Mouse (Mus musculus) liver, embryonic 15.5 days (tissue): Measurements from ENCODE around the gene Gm20388. TPM values are rescaled to one million over a fixed set of nuclear protein-coding genes. Genes with fewer than 3 reads are reported as not detected.
A peak's percentile ranks its signal among the peaks of the same experiment; 100 is the strongest.

Experiments used
- ATAC-seq: fragments of 200-750 bp; cut with Nextera tagmentation; 2 replicates; pipeline ENCODE4 v1.8.0; 2017; ENCODE audit warnings: moderate number of reproducible peaks, mild to moderate bottlenecking, moderate library complexity; ENCODE audit not compliant: insufficient read depth
- H3K27ac ChIP-seq: fragments of 300-500 bp; sonication (generic); replicated peaks from 2 replicates; pipeline ENCODE4 v1.5.1; 2015; ENCODE audit warnings: mild to moderate bottlenecking, inconsistent platforms
- H3K27me3 ChIP-seq: fragments of 300-500 bp; sonication (generic); 2 replicates; pipeline ENCODE4 v1.6.1; 2015; ENCODE audit warnings: mild to moderate bottlenecking, inconsistent platforms
- H3K36me3 ChIP-seq: fragments of 300-500 bp; sonication (generic); replicated peaks from 2 replicates; pipeline ENCODE4 v1.6.1; 2015; ENCODE audit warnings: moderate library complexity, mild to moderate bottlenecking, inconsistent platforms
- H3K4me1 ChIP-seq: fragments of 300-500 bp; sonication (generic); replicated peaks from 2 replicates; pipeline ENCODE4 v1.6.1; 2015; ENCODE audit warnings: inconsistent platforms
- H3K4me2 ChIP-seq: fragments of 300-500 bp; sonication (generic); 2 replicates; pipeline ENCODE4 v1.6.1; 2015; ENCODE audit warnings: moderate library complexity, mild to moderate bottlenecking, inconsistent platforms
- H3K4me3 ChIP-seq: fragments of 300-500 bp; sonication (generic); replicated peaks from 2 replicates; pipeline ENCODE4 v1.5.1; 2015; ENCODE audit warnings: mild to moderate bottlenecking, inconsistent platforms
- H3K9ac ChIP-seq: fragments of 300-500 bp; sonication (generic); 2 replicates; pipeline ENCODE4 v1.6.1; 2015; ENCODE audit warnings: moderate library complexity, mild to moderate bottlenecking, inconsistent platforms
- H3K9me3 ChIP-seq: fragments of 300-500 bp; sonication (generic); replicated peaks from 2 replicates; pipeline ENCODE4 v1.6.1; 2016; ENCODE audit warnings: inconsistent platforms
- WGBS: fragments of 180-500 bp; shearing (Covaris S2); methylation state at CpG from one replicate; pipeline ENCODE4 v1.1.7; 2015; ENCODE audit warnings: mixed read lengths; ENCODE audit not compliant: insufficient replicate concordance; 5-methylcytosine and 5-hydroxymethylcytosine counted together
- polyA plus RNA-seq: library from polyadenylated mRNA; unstranded; fragments of >200 nt; fragmentation: Nextera tagmentation; extraction: Ambion mirVana; gene quantifications from 2 replicates; pipeline ENCODE4 v1.2.1, GENCODE M21; 2015

Gm20388 gene
- polyA plus RNA-seq, 1 experiment from 2014 or later: not detected

GRCm38 (mm10) chr8:120763267-120763666, 852.6 kb downstream of the Gm20388 start:
- 13% methylated on average over 5 of the region's 5 CpGs for WGBS
- H3K4me1 ChIP-seq: no peaks in the 10 kb centered on the region
- no peak overlapping the region for H3K4me2 ChIP-seq
- no peak overlapping the region for H3K4me3 ChIP-seq
- H3K9ac ChIP-seq: no peak overlapping the region
- no peak for ATAC-seq
- H3K27me3 ChIP-seq: no peaks in the 10 kb centered on the region
- H3K36me3 ChIP-seq: no peaks in the 10 kb centered on the region
- H3K9me3 ChIP-seq: no peaks in the 10 kb centered on the region
- no peak overlapping the region for H3K27ac ChIP-seq

- Histone ChIP-seq H3K27ac (no peak overlapping the region), H3K9me3 (no peaks in the 10 kb centered on the region), H3K4me3 (no peak overlapping the region), H3K4me1 (no peaks in the 10 kb centered on the region), H3K36me3 (no peaks in the 10 kb centered on the region), H3K9ac (no peak overlapping the region), H3K4me2 (no peak overlapping the region), H3K27me3 (no peaks in the 10 kb centered on the region)
- no peak for ATAC-seq
These were observed 854.0 kb downstream of the Gm20388 start for GRCm38 (mm10) chr8:120764638-120765037.

GRCm38 (mm10) chr8:120766622-120767021, 856.0 kb downstream of the Gm20388 start:
- ATAC-seq: no peak
- Histone ChIP-seq H3K4me2 (no peak overlapping the region), H3K27me3 (no peaks in the 10 kb centered on the region), H3K9ac (no peak overlapping the region), H3K36me3 (no peaks in the 10 kb centered on the region), H3K9me3 (no peaks in the 10 kb centered on the region), H3K27ac (no peak overlapping the region), H3K4me3 (no peak overlapping the region), H3K4me1 (no peaks in the 10 kb centered on the region)
- WGBS: 2% methylated on average over 3 of the region's 3 CpGs

- no peaks in the 10 kb centered on the region for H3K9me3 ChIP-seq
- H3K27me3 ChIP-seq: no peaks in the 10 kb centered on the region
- H3K9ac ChIP-seq: no peak overlapping the region
- ATAC-seq: no peak
- 15% methylated on average over 12 of the region's 12 CpGs for whole genome bisulfite sequencing
- H3K4me3 ChIP-seq: no peak overlapping the region
- no peaks in the 10 kb centered on the region for H3K36me3 ChIP-seq
- H3K4me1 ChIP-seq: no peaks in the 10 kb centered on the region
- H3K27ac ChIP-seq: no peak overlapping the region
- no peak overlapping the region for H3K4me2 ChIP-seq
These were observed 858.0 kb downstream of the Gm20388 start for GRCm38 (mm10) chr8:120768454-120769218.

GRCm38 (mm10) chr8:120777184-120777583, 866.5 kb downstream of the Gm20388 start:
- no peaks in the 10 kb centered on the region for H3K4me1 ChIP-seq
- no peaks in the 10 kb centered on the region for H3K27me3 ChIP-seq
- ATAC-seq: no peak
- H3K9ac ChIP-seq: no peak overlapping the region
- H3K4me2 ChIP-seq: no peak overlapping the region
- H3K4me3 ChIP-seq: no peak overlapping the region
- H3K36me3 ChIP-seq: no peaks in the 10 kb centered on the region
- 71% methylated on average over 10 of the region's 10 CpGs for WGBS
- H3K9me3 ChIP-seq: no peaks in the 10 kb centered on the region
- no peak overlapping the region for H3K27ac ChIP-seq

- Histone ChIP-seq H3K36me3 (no peaks in the 10 kb centered on the region), H3K27me3 (no peaks in the 10 kb centered on the region), H3K4me3 (no peak overlapping the region), H3K9me3 (no peaks in the 10 kb centered on the region), H3K4me2 (no peak overlapping the region), H3K27ac (no peak overlapping the region), H3K9ac (no peak overlapping the region), H3K4me1 (no peaks in the 10 kb centered on the region)
- no peak for ATAC-seq
- WGBS: 56% methylated on average over 13 of the region's 13 CpGs
These were observed 867.1 kb downstream of the Gm20388 start for GRCm38 (mm10) chr8:120777732-120778131.

- no peak overlapping the region for H3K4me2 ChIP-seq
- 73% methylated on average over 7 of the region's 7 CpGs for WGBS
- H3K4me1 ChIP-seq: 0 out of 2 replicates have a peak, but pooled peaks cover 3% of the 10 kb centered on the region
These were observed 868.5 kb downstream of the Gm20388 start for GRCm38 (mm10) chr8:120779106-120779505.

GRCm38 (mm10) chr8:120783781-120784180, 873.1 kb downstream of the Gm20388 start:
- 62% methylated on average over 4 of the region's 4 CpGs for WGBS
- Histone ChIP-seq H3K27ac (no peak overlapping the region), H3K27me3 (no peaks in the 10 kb centered on the region), H3K9ac (no peak overlapping the region), H3K4me2 (no peak overlapping the region), H3K4me1 (0 out of 2 replicates have a peak, but pooled peaks cover 3% of the 10 kb centered on the region), H3K36me3 (no peaks in the 10 kb centered on the region), H3K4me3 (no peak overlapping the region), H3K9me3 (no peaks in the 10 kb centered on the region)
- no peak for ATAC-seq

More at GRCm38 (mm10) chr8:120779106-120779505, 868.5 kb downstream of the Gm20388 start:
- ATAC-seq: no peak
- no peak overlapping the region for H3K4me3 ChIP-seq
- no peaks in the 10 kb centered on the region for H3K36me3 ChIP-seq
- no peak overlapping the region for H3K27ac ChIP-seq
- no peaks in the 10 kb centered on the region for H3K27me3 ChIP-seq
- H3K9ac ChIP-seq: no peak overlapping the region
- H3K9me3 ChIP-seq: no peaks in the 10 kb centered on the region

GRCm38 (mm10) chr8:120786753-120787152, 876.1 kb downstream of the Gm20388 start:
- Histone ChIP-seq H3K36me3 (no peaks in the 10 kb centered on the region), H3K27ac (no peak overlapping the region), H3K4me2 (no peak overlapping the region), H3K27me3 (no peaks in the 10 kb centered on the region), H3K4me3 (no peak overlapping the region), H3K9me3 (no peaks in the 10 kb centered on the region), H3K4me1 (0 out of 2 replicates have a peak, but pooled peaks cover 3% of the 10 kb centered on the region), H3K9ac (no peak overlapping the region)
- WGBS: 52% methylated on average over 4 of the region's 4 CpGs
- no peak for ATAC-seq

GRCm38 (mm10) chr8:120787631-120788030, 877.0 kb downstream of the Gm20388 start:
- Histone ChIP-seq H3K4me2 (no peak overlapping the region), H3K9ac (no peak overlapping the region), H3K4me1 (0 out of 2 replicates have a peak, but pooled peaks cover 3% of the 10 kb centered on the region), H3K27ac (no peak overlapping the region), H3K9me3 (no peaks in the 10 kb centered on the region), H3K27me3 (no peaks in the 10 kb centered on the region), H3K4me3 (no peak overlapping the region), H3K36me3 (no peaks in the 10 kb centered on the region)
- ATAC-seq: no peak
- 42% methylated on average over 5 of the region's 5 CpGs for WGBS

- 21% methylated on average over 15 of the region's 15 CpGs for WGBS
- Histone ChIP-seq H3K4me1 (no peaks in the 10 kb centered on the region), H3K27ac (0 out of 2 replicates have a peak overlapping the region, but pooled peaks have one; percentile 1), H3K9ac (no peak overlapping the region), H3K27me3 (no peaks in the 10 kb centered on the region), H3K9me3 (no peaks in the 10 kb centered on the region), H3K4me3 (no peak overlapping the region), H3K4me2 (no peak overlapping the region), H3K36me3 (no peaks in the 10 kb centered on the region)
- no peak; the same call in 1 of the 2 replicates for ATAC-seq
These were observed 882.1 kb downstream of the Gm20388 start for GRCm38 (mm10) chr8:120792710-120793109.
